Mouse (Mus musculus) heart, postnatal 0 days (tissue): ENCODE data around the gene Cmya5.

Experiments used
- CTCF ChIP-seq: IDR thresholded peaks from 2 replicates; pipeline ENCODE4 v1.5.1; 2016; ENCODE audit warnings: antibody characterized with exemption, control low read depth, low read depth
- EP300 ChIP-seq: IDR thresholded peaks from 2 replicates; pipeline ENCODE4 v1.6.1; 2016; ENCODE audit warnings: antibody characterized with exemption, low read depth

- TF ChIP-seq CTCF = no peak
- TF ChIP-seq EP300 = no peak
Observed at GRCm38 (mm10) chr13:93000640-93001351, 143.7 kb downstream of the Cmya5 start.
